Mouse (Mus musculus) heart, adult 2 months (tissue): ENCODE data around the gene Gm10964.

Experiments
- CTCF ChIP-seq: fragments of 200-600 bp; IDR thresholded peaks from 2 replicates; pipeline ENCODE4 v1.8.1; 2022; ENCODE audit warnings: antibody characterized with exemption, mild to moderate bottlenecking, moderate library complexity
- EP300 ChIP-seq: fragments of 200-500 bp; IDR thresholded peaks from 2 replicates; pipeline ENCODE4 v1.6.1; 2011; ENCODE audit warnings: low read depth, low read length, control low read depth; ENCODE audit not compliant: insufficient read depth

- TF ChIP-seq CTCF (no peak), EP300 (no peak)
Measured at GRCm38 (mm10) chr3:103772846-103773245, 33.7 kb downstream of the Gm10964 start.
